Mouse (Mus musculus): ENCODE results near the gene Rmnd5b.
"Not testable (repeated sequence)": the region's sequence is repeated elsewhere in the genome, so short reads cannot be mapped to it uniquely, and the experiment has no call there.

Gene Rmnd5b

DNA sequence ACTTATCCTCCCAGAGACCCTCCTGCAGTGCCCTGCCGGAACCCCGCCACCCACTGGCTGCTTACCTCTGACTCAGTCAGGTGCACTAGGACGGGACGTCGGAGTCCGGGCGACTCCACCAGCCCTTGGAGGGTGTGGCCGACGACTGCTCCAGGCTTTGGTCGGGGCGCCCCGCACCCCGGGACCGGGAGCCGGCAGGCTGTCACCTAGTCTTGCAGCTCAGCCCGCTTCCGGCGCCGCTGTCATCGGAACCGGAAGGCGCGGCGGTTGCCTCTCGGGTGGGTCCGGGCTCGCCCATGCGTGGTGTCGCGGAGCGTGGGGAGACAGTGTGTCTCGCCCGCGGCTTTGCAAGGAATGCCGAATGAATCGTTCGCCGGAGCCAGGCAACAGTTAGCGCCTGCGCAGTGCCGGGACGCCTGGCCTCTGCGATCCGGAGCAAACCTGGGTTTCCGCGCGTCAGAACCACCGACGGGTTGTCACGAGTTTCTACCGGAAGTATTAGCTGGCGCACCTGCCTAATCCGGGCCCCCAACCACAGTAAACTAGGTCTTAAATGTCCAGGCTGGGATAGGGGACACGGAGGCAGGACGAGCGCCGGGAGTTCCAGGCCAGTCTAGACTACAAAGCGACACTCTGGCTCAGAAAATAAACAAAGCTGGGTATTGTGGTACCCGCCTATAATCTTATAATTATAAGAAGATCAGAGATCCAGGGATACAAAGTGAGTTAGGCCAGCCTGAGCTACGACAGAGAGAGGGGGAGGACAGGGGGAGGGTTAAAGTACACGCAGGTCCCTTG is at the start of gene Rmnd5b:
Gene Rmnd5b (minus strand): TSS at position 372 of the 798 bp plus-strand sequence.
- peak; percentile 87 for DNase-seq

DNA sequence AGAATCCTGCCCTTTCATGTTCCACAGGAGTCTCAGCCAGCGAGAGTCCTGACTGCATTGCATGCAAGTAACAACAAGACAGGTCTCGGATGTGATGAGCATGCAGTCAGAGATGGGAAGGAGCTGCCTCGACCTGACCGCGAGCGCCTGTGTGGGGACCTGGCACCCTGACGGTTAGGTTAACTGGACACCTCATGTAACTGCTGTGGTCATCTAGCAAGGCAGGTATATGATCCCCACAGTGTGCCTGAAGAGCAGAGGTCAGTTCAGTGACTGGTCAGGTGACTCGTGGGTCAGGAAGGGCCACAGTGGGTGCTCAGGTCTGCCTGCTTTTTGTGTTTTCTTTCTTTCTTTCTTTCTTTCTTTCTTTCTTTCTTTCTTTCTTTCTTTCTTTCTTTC is 46.3 kb upstream of the Rmnd5b start:
- no peak for DNase-seq

DNA sequence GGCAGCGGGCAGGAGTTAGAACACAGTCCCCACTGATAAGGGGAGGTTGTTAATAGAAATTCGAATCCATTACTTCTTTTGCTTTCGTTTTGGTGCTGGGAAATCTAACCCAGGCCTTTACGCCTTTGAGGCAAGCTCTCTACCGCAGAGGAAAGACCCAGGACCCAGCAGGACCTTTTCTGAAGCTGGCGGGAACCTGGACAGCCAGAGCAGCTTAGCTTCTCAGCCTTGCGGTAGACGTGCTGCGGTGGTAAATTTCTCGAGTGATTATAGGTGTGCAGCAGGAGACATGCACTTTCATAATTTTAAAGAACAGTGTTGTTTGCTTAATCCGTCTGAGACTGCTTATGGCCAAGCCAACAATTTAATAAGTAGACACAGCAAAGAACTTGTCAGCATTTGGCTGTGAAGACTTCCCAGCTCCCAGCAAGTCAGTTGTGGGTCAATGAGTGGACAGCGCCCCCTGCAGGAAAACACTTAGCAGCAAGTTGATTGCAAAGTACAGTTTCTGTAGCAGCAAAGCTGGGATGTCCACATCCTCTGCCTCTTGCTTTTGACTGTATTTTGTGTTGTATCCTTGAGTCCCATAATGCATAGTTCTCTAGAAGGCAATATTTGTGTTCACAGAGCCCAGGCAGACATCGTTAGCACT is 45.8 kb upstream of the Rmnd5b start:
- DNase-seq, result peak; percentile 88

DNA sequence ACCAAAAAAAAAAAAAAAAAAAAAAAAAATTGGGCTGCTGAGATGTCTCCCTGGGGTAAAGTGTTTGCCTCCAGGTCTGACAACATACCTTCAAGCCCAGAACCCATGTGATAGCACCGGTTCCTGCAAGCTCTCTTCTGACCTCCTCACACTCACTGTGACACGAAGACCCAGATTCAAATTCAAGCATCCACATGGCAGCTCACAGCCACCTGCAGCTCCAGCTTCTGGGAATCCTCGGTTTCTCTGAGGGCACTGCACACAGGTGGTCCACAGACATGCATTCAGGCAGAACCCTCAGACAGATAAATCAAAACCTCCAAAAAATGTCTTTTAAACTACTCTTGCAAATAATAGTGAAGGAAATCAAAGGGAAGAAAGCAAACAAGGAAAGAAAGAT is 43.8 kb upstream of the Rmnd5b start:
- no peak for DNase-seq

DNA sequence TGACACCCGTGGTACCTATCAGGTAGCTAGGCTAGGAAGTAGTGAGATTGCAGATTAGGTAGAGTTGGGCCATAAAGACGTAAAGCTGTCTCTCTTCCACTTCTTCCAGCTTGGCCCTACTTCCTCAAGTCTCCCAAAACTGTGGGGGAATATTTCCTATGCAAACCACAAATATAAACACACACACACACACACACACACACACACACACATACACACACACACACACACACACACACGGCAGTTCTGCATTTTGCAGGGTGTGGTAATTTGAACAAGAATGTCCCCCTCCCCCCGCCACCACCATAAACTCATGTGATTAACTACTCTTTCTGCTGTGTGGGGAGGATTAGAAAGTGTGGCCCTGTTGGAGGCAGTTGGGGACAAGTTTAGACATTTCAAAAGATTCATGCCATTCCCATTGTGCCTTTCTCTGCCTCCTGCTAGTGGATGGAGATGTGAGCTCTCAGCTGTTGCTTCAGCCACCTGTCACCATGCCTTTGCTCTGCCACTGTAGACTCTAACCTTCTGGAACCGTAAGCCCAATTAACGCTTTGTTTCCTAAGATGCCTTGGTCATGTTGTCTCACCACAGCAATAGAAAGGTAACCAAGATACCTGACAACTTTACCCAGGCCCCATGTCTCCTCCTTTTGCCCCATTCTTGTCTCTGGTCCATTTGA is 42.2 kb upstream of the Rmnd5b start:
- DNase-seq, result no peak

DNA sequence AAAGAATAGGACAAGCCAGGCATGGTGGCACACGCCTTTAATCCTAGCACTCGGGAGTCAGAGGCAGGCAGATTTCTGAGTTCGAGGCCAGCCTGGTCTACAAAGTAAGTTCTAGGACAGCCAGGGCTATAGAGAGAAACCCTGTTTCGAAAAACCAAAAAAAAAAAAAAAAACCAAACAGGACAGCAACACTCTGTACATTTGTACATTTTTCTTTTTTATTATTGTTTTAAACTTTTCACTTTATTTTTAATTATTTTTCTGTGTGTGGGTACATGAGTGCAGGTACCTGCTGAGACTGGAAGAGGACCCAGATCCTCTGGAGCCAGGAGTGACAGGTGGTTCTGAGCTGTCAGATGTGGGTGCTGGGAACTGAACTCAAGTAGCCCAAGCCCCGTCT is 39.7 kb upstream of the Rmnd5b start:
- DNase-seq, result no peak

DNA sequence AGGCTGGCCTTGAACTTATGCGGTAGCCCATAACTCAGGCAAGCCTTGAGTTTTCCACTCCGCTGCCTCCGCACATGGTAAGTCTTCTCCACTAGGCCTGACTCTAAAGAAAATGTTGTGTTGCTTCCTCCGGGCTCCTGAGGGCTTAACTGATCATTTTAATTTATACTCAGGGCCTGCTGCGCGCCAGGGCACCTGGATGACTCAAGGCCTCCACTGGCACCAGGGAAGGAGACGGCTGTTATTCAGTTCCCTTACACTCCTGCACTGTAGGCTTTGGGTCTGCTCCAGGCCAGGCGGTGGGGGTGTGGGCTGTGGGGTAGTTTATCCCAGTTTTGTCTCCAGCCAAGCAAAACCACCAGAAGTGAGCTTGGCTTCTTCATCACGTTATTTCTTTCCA is 37.6 kb upstream of the Rmnd5b start:
- DNase-seq, result no peak

DNA sequence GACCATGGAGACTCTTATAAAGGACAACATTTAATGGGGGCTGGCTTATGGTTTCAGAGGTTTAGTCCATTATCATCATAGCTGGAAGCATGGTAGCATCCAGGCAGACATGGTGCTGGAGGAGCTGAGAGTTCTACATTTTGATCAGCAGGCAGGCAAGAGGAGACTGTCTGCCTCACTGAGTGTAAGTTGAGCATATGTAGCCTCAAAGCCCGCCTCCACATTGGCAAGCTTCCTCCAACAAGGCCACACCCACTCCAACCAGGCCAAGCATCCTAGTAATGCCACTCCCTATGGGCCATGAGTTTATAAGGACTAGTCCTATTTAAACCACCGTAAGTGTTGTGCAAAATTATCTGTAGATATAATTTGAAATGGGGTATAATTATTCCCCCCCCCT is 35.7 kb upstream of the Rmnd5b start:
- DNase-seq, result no peak

DNA sequence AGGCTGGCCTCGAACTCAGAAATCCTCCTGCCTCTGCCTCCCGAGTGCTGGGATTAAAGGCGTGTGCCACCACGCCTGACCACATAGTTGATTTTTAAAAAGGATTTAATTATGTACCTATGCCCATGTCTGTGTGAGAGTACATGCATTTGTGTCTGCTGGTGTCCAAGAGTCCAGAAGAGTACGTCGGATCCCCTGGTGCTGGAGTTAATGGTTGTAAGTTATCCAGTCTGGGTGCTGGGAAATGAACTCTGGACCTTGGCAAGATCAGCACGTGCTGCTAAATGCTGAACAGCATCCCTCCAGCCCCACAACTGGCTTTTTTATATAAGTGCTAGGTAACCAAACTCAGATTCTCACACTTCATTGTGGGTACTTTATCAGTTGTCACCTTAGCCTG is 35.1 kb upstream of the Rmnd5b start:
- DNase-seq, result no peak

DNA sequence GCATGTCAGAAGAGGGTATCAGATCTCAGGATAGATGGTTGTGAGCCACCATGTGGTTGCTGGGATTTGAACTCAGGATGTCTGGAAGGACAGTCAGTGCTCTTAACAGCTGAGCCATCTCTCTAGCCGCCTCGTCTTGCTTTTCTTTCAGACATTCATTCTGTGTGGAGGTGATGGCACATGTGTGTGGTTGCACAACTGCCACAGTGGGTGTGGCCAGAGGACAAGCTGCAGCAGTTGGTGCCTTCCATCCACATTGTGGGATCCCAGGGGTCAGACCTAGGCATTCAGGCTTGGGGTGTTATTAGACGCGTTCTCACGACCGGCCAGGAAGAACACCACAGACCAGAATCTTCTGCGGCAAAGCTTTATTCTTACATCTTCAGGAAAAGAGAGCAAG is 29.1 kb upstream of the Rmnd5b start:
- DNase-seq, result not testable (repeated sequence)

DNA sequence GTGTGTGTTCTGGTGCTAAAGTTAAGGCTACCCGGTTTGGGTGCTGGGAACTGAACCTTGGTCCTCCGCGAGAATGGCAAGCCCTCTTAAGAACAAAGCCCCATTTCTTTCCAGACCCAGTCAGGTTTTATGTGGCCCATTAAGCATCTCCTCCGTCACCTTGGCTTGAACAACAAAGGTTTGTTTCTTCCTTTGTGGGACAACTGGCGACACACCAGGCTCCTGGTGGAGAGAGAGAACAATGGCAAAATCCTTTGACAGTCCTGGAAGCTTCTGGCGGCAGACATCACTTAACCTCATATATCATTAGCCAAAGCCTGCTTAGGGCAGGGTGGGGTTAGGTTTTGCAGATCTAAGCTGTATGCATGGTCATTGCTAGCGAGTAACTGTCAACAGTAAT is 26.9 kb upstream of the Rmnd5b start:
- DNase-seq, result no peak

DNA sequence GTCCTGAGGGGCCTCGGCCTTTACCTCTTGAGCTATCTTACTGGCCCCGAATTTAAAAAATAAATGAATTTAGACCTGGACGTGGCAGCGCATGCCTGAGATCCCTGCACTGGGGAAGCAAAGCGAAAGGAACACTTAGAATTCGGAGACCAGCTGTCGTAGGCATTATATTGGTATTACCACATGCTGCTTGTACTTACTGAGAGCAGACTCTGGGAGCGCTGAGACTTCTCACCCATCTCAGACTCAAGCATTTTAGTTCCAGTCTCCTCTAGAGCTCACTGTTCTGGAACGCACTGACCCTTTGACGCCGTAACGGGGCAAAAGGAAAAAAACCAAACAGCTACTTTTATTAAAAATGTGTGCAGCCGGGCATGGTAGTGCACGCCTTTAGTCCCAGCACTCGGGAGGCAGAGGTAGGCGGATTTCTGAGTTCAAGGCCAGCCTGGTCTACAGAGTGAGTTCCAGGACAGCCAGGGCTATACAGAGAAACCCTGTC is 26.2 kb upstream of the Rmnd5b start:
- DNase-seq, result no peak

DNA sequence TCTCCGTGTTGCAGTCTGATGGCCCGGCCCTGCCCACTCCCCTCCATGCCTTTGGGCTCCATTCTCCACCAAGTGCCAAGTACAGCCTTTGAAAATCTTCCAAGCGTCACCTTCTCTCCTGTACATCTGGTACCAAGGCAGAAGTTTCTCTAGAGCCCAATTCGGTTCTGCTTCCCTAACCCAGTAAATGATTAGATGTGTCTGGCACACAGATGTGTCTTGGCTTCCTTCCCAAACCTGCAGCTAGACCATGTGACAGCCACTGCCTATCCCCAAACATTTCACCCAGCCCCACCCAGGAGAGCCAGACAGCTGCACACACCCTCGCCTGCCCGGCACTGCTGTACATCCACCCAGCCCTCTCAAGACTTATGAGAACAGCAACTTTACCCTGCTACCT is 23.0 kb upstream of the Rmnd5b start:
- DNase-seq, result no peak

DNA sequence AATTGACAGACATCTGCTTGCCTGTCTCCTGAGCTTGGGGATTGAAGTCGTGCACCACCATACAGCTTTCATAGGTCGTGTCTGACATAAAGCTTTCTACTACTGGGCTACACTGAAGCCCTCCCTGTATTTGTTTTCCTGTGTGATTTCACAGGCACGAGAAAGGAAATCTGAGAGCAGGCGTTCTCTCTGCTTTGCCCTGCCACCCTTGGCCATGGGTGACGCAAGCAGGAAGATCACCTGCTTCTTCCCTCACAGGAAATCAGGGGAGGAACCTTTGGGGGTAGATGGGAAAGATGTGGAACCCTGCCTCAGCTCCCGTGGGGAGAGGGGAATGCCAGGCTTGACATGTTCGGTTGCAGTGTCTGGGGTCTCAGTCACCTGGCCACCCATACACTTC is 22.6 kb upstream of the Rmnd5b start:
- no peak for DNase-seq

DNA sequence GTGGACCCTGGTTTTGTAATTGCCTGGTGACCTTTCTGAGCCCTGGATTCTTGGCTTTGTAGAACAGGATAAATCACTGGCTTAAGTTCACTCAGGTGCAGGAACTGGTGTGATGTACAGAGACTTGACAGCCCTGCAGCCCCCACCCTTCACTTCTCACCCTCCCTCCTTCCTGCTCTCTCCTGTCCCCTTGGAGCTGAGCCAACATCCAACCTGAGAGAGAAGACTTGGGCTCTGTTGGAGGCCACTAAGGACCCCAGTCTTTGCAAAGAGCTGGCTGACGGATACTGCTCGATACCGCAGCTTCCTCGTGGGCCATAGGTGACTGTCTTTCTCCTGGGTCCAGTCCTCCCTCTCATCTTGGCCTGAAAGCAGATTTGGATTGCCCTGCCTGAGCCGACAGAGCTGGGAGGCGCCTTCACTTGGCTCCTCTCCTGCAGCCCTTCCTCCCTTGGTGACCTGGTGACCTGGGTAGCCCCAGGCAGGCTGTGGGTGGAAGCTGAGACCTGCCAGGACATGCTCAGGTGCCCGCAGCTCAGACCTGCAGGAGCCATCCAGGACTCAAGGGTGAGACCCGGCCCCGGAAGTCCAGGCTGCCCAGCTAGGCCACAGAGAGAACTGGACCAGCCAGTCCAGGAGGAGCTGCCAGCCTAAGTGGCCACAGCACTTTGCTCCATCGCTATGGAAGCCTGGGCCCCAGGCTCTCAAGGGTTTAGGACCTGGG is 21.3 kb upstream of the Rmnd5b start:
- no peak for DNase-seq

DNA sequence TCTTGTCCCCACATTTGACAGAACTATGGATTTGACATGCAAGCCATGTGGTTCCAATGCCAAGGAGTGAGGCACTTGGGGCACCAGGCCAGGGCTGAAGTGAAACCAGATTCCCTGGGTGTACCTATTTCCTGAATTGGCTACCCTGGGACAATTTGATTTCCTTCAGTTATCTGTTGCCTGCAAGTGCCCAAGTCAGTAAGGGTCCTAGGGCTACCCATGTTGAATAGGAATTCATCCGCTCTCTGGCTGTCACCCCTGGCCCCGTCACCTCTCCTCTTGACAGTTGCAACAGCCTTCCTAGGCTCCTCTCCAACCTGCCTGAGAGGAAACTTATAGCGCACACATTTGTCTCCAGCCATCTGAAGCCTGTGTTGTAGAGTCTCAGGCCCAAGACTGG is 19.2 kb upstream of the Rmnd5b start:
- no peak for DNase-seq

DNA sequence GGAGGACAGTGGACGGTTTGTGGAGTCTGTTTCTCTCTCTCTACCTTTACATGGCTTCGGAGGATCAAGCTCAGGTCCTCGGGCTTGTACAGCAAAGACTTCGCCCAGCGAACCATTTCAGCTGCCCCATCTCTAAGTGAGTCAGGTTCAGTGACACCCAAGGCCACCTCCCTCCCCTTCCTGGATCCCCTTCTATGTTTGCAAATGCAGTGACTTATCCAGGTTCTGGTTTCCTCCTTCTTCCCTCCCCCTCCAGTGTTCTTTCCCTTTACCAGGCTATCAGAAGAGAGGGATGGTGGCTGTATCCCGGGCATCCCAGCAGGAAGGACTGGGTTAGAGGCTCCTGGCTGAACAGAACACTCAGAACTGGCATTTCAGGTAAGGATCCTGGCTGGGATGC is 18.0 kb upstream of the Rmnd5b start:
- no peak for DNase-seq

DNA sequence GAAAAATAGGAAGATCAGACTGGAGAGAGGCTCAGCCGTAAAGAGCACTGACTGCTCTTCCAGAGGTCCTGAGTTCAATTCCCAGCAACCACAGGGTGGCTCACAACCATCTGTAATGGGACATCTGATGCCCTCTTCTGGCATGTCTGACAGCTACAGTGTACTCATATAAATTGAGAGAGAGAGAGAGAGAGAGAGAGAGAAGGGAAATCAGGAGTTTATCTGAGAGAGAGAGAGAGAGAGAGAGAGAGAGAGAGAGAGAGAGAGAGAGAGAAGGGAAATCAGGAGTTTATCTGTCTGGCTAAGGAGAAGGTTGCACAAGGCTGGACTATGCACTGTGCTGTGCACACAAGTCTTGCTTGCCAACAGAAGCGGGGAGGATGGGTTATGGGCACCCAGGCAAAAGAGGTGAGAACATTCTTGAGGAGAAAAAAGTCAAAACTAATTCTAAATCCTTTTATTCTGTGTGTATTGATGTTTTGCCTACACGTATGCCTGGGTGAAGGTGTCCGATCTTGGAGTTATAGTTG is 17.3 kb upstream of the Rmnd5b start:
- DNase-seq, result no peak

DNA sequence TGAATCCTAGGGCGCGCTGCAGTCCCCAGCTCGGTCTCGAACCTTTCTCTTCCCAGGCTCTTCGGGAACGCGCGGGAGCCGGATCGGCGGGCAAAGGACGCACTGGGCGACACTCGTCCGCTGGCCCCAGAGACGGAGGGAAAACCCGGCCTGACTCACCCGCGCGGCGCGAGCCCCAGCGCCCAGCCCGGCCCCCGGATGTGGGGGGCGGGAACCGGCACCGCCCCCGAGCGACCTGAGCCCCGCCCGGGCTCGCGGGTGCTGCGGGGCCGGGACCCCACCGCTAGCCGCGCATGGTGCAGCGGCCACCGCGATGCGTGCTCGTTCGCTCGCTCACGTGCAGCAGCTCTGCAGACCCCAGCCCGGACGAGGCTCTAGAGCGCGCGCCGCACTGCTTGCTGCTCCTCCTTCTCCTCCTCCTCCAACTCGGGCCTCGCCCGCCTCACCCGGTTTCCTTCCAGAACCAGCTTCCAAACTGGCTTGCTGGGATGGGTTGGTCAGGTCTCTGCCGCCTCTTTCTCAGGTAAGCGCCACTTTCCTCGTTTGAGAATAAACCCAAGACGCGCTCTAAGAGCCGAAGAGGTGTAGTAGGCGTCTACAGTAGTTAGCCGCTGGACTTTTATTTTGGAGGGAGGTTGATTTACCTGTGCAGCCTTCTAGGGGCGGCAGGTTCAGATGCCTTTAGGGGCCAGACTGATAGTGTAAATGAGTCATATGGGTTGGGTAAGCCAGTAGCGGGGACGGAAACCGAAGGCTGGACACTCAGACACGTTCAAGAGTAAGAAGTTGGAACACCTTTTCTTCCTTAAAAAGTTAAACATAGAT is 15.2 kb upstream of the Rmnd5b start, which contains the start of the genes N4bp3 and D930048N14Rik:
Gene N4bp3 (minus strand): TSS at position 152 of the 825 bp plus-strand sequence.
Gene D930048N14Rik (plus strand): TSS at position 264 of the 825 bp plus-strand sequence.
- peak; percentile 56 for DNase-seq

DNA sequence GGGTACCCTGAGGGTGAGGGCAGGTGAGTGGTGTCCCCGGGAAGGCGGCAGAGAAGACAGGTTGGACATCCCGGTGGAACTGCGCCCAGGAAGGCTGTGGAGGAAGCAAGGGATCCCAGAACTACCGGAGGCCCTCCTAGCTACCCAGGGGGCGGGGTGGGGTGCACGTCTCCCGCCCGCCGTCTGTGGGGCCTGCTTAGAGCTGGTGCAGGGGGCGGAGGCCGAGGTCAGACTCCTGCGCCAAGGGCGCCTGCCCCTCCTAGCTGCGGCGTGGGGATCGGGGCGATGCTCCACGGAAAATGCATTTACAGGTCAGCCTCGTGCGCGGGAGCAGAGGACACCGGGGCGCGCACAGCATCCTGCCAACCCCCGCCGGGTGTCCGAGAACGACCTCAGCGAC is 14.6 kb upstream of the Rmnd5b start:
- no peak for DNase-seq

DNA sequence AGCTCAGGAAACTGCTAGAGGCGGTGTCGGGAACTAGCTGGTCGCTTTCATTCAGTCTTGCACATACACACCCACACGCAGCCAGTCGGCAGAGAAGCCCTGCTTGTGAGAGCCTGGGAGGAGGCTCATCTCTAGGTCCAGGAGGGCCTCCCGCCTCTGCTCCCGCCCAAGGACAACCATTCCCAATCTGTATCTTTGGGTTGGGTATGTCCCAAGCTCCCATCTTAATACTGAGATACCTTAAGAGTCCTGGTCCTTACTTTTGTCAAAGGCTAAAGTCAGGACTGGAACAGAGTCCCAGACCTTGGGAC is 14.1 kb upstream of the Rmnd5b start:
- no peak for DNase-seq
